Mouse (Mus musculus): Measurements from ENCODE around the gene Hnf4a. TPM values are rescaled to one million over a fixed set of nuclear protein-coding genes. Genes with fewer than 3 reads are reported as not detected.
"Not testable (repeated sequence)": the region's sequence is repeated elsewhere in the genome, so short reads cannot be mapped to it uniquely, and the experiment has no call there.

The Hnf4a gene
- polyA plus RNA-seq, 1 experiment from 2014 or later, result not detected

- Histone ChIP-seq H3K9me3 (no peaks in the 10 kb centered on the region), H3K4me1 (no peaks in the 10 kb centered on the region), H3K27ac (replicated peaks) (no peak overlapping the region), H3K9ac (replicated peaks) (no peak overlapping the region), H3K27me3 (no peaks in the 10 kb centered on the region), H3K4me2 (replicated peaks) (no peak overlapping the region), H3K36me3 (peaks cover 88% of the 10 kb centered on the region), H3K4me3 (no peak overlapping the region)
- WGBS, result 83% methylated on average over 3 of the region's 3 CpGs
- ATAC-seq (ENCODE audit: low FRiP score, low read depth), result no peak
Measured at GRCm38 (mm10) chr2:163617232-163617863, 110.7 kb downstream of the Hnf4a start.

GRCm38 (mm10) chr2:163617874-163618273 is 111.3 kb downstream of the Hnf4a start:
- Histone ChIP-seq H3K4me2 (replicated peaks) (no peak overlapping the region), H3K9ac (replicated peaks) (no peak overlapping the region), H3K4me3 (no peak overlapping the region), H3K36me3 (peaks cover 93% of the 10 kb centered on the region), H3K4me1 (no peaks in the 10 kb centered on the region), H3K27ac (replicated peaks) (no peak overlapping the region), H3K9me3 (no peaks in the 10 kb centered on the region), H3K27me3 (no peaks in the 10 kb centered on the region)
- WGBS, result 89% methylated on average over 4 of the region's 4 CpGs
- no peak for ATAC-seq (ENCODE audit: low FRiP score, low read depth)

GRCm38 (mm10) chr2:163620451-163620850 is 113.8 kb downstream of the Hnf4a start:
- no peak overlapping the region for H3K9ac ChIP-seq (replicated peaks)
- no peak overlapping the region for H3K27ac ChIP-seq (replicated peaks)
- no peak overlapping the region for H3K4me2 ChIP-seq (replicated peaks)
- H3K4me1 ChIP-seq, result no peaks in the 10 kb centered on the region
- H3K9me3 ChIP-seq, result no peaks in the 10 kb centered on the region
- no peak for ATAC-seq (ENCODE audit: low FRiP score, low read depth)
- 91% methylated on average over 8 of the region's 8 CpGs for WGBS
- H3K36me3 ChIP-seq, result peaks cover 90% of the 10 kb centered on the region
- H3K27me3 ChIP-seq, result no peaks in the 10 kb centered on the region
- no peak overlapping the region for H3K4me3 ChIP-seq

- peaks cover 90% of the 10 kb centered on the region for H3K36me3 ChIP-seq
- not testable (repeated sequence) for H3K27ac ChIP-seq (replicated peaks); H3K4me2 ChIP-seq (replicated peaks); H3K4me3 ChIP-seq; ATAC-seq (ENCODE audit: low FRiP score, low read depth); H3K4me1 ChIP-seq; H3K9me3 ChIP-seq; H3K9ac ChIP-seq (replicated peaks); H3K27me3 ChIP-seq
- 92% methylated on average over 3 of the region's 3 CpGs for WGBS
Measured at GRCm38 (mm10) chr2:163621401-163621800, 114.8 kb downstream of the Hnf4a start.

Other genes with a start within 250 kb of the Hnf4a start
- 0.30 and 0.45 TPM in 2 replicates for gene Jph2, start 108.8 kb upstream of the Hnf4a start, polyA plus RNA-seq (2016; fragmentation: Nextera tagmentation; extraction: Ambion mirVana)
- 77.3 and 82.3 TPM in 2 replicates for gene Oser1, start 82.1 kb upstream of the Hnf4a start, polyA plus RNA-seq (2016; fragmentation: Nextera tagmentation; extraction: Ambion mirVana)
- gene Gdap1l1, start 68.3 kb upstream of the Hnf4a start, polyA plus RNA-seq (2016; fragmentation: Nextera tagmentation; extraction: Ambion mirVana), result 62.6 and 63.4 TPM in 2 replicates
- gene Fitm2, start 34.2 kb upstream of the Hnf4a start, polyA plus RNA-seq (2016; fragmentation: Nextera tagmentation; extraction: Ambion mirVana), result 11.2 and 13.0 TPM in 2 replicates
- not detected in 2 replicates for gene R3hdml, start 14.5 kb upstream of the Hnf4a start, polyA plus RNA-seq (2016; fragmentation: Nextera tagmentation; extraction: Ambion mirVana)
- 52.3 and 53.2 TPM in 2 replicates for gene Ttpal, start 95.5 kb downstream of the Hnf4a start, polyA plus RNA-seq (2016; fragmentation: Nextera tagmentation; extraction: Ambion mirVana)
- 35.0 and 36.9 TPM in 2 replicates for gene Serinc3, start 138.3 kb downstream of the Hnf4a start, polyA plus RNA-seq (2016; fragmentation: Nextera tagmentation; extraction: Ambion mirVana)
- 120 and 125 TPM in 2 replicates for gene Pkig, start 151.6 kb downstream of the Hnf4a start, polyA plus RNA-seq (2016; fragmentation: Nextera tagmentation; extraction: Ambion mirVana)
- gene Ada, start 243.4 kb downstream of the Hnf4a start, polyA plus RNA-seq (2016; fragmentation: Nextera tagmentation; extraction: Ambion mirVana), result 4.7 and 5.2 TPM in 2 replicates

All from midbrain, embryonic 12.5 days (tissue).